Mouse (Mus musculus) fibroblast of lung, adult 2 months (primary cell): ENCODE results near the gene Cdc5l.
"Not testable (repeated sequence)": the region's sequence is repeated elsewhere in the genome, so short reads cannot be mapped to it uniquely, and the experiment has no call there.

ENCODE experiments used
- DNase-seq: peaks from one replicate; pipeline ENCODE4 v3.0.0-alpha.2; 2011; ENCODE audit warnings: low read depth

Cdc5l gene

DNA sequence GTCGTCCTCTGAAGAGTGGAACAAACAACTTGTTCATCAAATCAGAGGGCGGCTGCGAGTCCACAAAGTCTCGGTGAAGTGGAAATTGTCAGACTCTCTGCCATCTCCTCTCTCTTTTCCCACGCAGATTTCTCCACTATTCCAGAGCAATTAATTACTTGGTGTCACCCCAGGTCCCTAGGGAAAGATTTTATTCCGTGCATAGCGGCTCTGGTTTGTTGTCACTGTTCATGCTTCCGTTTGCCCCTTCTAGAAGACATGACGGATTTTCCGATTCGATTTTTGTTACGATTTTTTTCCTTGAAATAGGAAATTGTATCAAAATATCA is 689 bp upstream of the Cdc5l start:
- DNase-seq = no peak

DNA sequence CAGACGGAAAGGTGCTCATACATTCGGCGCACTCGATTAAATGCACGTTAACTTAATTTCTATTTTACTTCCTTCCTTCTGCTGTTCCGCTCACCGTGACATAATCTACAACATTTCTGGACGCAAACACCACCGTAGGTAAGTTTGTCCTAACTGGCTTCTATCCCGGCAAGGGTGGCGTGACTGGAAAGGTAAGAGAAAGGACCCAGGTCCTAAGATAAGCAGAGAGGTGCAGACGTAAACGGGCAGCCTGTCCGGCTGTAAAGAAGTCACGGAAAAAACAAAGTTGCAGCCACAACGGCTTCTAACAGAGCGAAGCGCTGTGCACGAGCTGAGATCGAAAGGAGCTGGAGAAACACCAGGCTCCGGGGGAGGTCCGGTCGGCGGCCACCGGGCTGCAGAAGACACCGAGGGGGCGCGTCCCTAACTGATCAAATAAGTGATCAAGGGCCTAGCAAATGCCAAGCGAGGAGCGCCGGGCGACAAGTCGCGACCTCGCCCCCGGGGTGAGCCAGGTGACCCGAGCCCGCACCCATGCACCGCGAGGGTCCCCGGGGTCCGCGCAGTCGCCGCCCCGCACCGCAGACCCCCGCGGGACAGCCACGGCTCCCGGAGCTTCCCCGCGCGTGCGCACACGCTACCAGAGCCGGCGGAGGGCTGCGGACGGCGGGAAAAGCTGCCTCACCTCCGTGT is 685 bp downstream of the Cdc5l start:
- DNase-seq = no peak

DNA sequence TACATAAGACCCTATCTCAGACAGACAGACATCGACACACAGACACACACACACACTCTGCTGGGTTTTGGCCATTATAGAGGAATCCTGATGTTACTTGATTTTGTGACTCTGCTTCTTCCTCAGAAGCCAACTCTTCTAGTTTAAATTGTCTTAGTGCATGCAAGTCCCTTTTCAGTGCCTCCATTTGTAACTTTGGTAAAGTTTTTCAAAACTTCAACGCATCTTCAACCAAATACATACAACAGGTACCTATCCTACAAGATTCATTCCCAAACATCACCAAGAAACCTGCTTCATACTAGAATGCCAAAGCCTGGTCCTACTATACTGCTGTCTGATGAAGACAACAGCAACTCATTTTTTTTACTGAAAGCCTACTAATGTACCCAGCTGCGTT is 1.5 kb downstream of the Cdc5l start:
- no peak for DNase-seq

DNA sequence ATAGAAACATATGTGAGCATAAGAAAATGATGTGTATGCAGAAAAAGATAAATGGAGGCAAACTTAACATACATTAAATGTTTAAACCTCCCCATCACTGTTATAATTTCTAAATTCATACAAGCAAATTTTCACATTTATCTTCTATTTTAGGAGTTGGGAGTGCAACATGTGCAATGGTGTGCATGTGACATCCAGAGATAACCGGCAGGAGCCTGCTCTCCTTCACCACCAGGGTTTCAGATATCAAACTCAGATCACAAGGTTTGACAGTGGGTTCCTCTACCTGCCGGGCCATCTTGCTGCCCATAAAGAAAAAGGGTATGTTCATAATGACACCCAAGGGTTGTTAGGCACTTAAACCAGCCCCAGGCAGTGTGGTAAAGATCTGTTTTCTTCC is 16.1 kb downstream of the Cdc5l start:
- no peak for DNase-seq

DNA sequence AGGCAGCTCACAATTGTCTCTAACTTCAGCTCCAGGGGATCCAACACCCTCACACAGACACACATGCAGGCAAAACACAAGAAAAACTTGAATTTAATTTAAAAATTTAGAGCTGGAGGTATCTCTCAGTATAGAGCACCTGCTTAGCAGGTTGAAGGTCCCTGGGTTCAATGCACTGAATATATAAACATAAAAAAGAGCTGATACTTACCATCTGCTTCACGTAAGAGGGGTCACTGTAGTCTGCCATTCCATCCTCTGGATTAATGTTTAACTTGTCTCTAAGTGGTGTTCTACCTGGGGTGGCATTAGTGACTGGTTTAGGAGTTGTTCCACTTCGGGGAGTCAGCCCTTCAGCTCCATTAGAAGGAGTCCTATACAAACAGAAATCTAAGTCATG is 21.9 kb downstream of the Cdc5l start:
- not testable (repeated sequence) for DNase-seq

DNA sequence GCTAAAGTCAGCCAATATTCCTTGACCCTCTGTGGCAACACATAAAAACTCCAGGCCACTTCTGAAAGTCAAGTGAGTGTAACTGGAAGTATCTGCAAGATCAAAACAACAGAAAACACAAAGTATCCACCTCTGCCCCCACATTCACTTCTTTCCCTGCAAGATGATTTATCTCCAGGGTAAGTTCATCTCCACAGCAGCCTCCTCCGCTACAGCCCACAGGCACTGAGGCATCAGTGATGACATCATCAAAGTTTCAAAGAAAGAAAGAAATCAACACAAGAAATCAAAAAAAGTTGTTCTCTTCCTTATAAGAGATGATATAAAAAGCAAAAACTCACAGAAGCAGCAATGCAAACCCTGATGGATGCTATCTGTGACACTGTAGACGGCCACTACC is 24.8 kb downstream of the Cdc5l start:
- DNase-seq = no peak

DNA sequence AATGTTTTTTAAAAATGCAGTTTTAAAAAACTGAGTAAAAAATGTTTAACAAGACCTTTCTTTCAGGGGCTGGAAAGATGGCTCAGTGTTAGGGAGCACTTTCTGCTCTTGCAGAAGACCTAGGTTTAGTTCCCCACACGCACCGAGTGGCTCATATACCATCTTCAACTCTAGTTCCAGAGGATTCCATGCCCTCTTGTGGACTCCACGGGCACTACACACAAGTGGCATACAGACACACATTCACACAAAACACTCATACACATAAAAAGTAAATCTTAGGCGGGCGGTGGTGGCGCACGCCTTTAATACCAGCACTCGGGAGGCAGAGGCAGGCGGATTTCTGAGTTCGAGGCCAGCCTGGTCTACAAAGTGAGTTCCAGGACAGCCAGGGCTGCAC is 27.3 kb downstream of the Cdc5l start:
- DNase-seq = no peak

DNA sequence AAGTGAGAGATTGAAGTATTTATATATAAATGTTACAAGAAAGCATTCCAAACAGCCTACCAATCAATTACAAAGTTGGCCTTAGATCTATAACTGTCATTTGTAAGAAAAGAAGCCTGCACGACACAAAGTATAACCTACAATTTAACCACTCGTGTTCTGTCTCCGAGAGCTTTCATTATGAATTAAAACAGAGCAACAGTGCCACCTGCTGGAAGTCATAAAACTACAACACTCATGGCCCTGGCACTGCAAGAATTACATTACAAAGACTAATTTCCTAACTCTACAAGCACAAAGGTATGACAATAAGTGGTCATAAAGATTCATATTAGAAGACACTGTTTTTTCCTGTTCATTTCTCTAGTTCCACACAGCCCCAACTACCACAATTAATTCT is 30.3 kb downstream of the Cdc5l start:
- DNase-seq = peak; percentile 51

DNA sequence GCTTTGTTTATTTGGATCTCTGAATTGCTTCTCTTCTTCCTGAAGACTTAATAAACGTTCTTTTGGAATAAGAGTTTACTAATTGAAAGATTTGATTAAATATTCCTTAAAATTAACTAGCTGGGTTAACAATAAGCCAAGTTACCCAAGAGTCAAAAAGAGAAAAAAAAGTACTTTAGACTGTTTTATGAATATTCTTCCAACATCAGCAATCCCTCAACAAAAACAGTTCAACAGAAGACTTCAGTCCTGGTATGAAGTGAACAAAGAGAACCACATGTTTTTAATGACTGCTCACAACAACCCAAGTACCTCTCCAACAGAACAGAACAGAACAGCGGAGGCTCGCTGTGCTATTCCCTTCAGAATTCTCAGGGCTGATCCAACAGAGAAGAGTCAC is 30.9 kb downstream of the Cdc5l start:
- DNase-seq = no peak

DNA sequence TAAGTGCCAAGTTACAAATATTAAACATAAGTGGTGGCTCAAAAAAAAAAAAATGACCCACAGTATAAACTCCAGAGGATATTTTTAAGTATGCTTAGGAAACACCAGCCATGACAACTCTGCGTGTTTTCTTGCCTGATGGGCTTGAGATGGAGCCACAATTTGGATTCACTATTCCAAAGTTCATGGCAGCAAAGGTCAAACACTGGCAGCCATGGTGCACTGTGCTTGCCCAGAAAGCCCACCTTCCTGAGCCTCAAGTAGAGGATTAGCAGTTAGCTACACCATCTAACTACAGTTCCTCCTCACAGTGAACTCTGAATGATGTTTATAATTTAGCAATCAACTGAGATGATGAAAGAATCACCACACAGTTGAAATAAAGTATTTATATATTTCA is 31.4 kb downstream of the Cdc5l start:
- no peak for DNase-seq

DNA sequence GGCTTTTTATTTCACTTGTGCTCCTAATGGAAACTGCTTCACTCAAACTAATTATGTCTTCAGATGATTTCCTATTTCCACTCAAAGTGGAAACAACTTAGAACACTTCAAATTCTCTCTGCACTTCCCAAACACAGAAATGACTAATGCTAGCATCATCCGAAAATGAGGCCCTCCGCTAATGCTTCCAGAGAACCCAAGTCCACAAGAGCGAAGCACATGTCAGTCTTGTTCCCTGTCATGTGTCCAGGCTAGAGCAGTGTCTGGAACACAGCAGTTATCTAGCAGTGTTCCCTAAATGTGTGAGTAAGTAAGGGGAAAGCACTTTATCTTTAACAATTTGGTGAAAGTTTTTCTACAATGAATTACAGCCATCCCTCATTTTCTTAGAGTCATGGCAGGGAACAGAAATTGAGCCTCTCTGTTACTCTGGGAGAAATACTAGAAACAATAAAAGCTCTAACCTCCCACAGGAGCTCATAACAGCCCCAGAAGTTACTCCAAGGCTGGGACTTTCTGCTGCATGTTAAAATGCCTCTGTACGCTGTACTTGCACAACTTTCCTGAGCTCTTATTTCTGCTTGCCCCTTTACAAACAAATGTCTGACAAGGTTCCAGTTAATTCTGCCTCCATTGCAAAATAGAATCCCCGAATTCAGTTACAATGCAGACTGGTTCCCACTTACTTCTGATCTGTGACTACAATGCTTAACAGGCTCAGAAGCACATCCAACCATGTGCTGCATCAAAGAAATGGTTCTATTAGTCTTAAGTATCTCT is 32.2 kb downstream of the Cdc5l start:
- peak; percentile 40 for DNase-seq

DNA sequence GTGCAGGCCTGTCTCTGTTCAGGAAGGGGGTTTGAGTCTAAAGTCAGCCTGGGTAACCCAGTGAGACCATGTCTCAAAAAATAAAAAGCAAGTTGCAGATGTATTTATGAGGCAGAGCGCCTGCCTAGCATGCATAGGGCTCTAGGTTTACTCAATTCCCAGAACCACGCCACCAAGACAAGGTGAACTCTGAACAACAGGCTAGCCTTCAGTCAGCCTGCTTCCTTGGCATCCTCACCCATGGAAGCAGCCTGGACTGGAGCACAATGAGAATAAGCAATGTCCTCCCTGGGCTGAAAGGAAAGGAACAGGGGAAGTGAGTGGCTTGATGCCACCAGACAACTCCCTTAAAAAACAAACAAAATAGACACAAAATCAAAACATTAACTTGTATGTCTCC is 35.5 kb downstream of the Cdc5l start:
- DNase-seq = no peak

DNA sequence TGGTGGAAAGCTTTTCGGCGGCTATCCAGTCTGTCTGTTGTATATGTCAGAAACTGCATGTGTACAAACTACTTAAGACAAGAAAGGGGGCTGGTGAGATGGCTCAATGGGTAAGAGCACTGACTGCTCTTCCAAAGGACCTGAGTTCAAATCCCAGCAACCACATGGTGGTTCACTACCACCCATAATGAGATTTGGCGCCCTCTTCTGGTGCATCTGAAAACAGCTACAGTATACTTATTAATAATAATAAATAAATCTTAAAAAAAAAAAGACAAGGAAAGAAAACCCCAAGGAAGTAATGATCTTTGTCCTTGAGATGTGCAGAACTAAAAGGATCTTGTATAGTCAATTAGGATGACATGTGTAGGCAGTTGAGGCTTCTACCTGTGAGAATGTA is 36.0 kb downstream of the Cdc5l start:
- DNase-seq = no peak

DNA sequence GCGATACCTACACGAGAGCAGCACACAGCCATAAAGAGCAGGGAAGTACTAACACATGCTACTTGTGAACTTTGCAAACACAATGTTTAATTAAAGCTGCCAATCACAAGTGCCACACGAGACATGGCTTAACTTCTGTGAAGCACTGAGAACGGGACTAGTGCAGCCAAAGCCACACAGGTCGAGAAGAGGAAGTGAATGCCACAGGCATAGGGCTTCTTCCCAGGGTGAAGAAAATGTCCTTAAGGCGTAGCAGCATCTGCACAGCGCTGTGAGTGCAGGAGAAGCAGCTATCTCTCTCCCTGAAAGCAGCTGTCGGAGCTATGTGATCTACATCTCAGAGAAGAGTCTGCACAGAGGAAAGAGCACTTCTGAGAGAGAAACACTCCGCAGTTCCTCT is 38.9 kb downstream of the Cdc5l start:
- no peak for DNase-seq

DNA sequence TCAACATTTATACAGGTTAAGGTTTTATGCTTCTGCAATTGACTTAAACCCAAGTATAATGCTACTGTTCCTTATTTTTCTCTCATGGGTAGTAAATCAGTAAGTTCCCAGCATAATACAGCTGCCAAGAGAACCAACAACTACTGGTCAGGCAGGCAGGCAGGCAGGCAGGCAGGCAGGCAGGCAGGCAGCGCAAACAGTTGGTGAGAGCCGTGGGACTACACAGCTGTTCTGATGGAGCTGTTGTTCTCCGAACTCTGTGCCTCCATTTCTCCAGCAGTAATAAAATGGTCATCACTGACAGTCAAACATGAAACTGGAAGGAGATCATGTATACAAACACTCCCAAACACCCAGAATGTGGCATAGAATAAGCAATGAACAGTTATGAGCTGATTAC is 39.8 kb downstream of the Cdc5l start:
- no peak for DNase-seq

DNA sequence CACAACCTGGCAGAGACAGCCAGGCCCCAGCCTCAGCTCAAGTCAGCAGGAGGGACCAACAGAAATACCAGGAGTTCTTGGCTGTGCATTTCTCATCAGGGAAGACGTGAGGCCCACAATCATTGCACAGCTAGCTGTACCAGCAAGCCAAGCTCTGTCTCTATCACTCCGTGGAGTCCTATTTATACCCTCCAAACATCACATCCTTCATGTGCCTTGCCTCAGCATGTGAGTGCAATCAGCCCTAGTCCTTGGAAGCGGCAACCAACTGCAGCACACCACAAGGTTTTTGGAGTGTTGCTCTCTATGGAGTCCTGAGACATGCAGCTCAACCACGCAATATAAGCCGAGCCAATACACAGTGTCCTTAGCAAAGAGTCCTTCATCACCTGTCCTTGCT is 43.6 kb downstream of the Cdc5l start:
- no peak for DNase-seq

DNA sequence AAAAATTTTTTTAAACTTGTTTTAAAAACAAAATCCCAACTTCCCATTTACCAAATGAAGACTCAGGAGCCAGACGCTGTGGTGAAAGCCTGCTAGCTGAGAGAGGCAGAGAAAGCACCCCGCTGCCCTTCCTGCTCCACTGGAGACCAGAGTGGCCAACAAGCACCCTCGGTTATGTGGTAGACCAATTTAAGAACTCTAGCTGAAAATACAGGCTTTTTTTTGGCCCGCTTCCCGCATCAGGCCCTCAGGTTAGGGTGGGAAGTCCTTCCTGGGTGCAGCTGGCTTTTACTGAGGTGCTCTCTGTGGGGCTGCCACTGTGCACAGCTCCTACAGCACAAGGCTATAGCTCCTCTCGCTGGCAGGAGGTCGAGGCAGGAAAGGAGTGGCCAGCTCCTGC is 46.6 kb downstream of the Cdc5l start:
- DNase-seq = no peak

DNA sequence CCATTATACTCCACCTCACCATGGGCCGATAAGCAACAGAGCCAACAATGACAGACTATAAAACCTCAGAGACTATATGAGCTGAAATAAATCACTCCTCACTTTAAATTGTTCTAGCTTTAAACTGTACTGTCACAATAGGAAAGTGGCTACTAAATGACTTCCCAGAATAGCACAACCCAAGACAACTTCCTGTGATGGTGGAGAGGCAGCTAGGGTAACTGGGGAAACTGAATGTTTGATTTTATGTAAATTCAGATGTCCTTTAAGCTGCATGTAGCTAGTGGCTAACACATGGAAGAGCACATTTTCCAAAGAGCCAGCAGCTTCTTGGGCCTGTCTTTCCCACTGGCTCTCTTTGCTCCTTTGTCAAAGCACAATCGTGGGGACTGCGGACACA is 50.2 kb downstream of the Cdc5l start:
- DNase-seq = no peak

DNA sequence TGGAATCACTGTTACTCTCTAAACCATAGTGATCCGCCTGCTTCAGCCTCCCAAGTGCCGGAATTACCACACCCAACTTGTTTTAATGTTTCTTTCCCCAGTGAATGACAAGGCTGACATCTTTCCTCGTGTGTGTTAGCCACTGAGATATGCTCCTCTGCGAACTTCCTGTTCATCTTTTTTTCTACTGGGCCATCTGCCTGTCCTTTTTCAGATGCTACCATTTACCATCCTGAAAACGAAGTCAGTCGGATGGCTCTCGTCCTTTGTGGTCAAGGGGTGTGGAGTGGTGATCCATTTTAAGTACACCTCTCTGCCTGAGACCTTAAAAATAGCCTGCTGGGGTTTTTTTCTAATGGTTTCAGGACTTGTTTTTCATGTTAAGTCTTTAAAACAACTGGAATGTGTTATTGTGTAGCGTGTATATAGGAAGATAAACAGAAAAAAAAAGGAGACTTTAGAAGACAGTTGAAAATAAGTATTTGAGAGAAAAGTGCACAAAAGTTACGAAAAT is 54.2 kb downstream of the Cdc5l start:
- DNase-seq = no peak

DNA sequence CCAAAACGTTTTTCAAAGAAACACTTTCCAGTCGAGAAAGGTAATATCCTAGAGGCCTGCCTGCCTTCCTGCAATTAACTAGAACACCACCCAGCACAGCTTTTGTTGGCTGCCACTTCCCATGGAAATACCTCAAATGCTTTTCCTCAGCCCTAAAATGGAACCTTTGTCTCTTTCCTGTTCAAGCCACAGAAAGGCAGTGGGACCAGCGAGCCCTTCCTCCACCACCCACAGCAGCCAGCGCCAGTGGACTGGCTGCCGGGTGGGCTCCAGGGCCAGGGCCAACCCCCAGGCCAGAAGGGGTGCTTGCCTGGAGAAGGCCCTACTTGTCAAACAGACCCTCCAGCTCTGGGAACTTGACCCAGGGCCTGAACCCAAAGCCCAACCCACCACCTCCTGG is 56.2 kb downstream of the Cdc5l start:
- DNase-seq = peak; percentile 36

DNA sequence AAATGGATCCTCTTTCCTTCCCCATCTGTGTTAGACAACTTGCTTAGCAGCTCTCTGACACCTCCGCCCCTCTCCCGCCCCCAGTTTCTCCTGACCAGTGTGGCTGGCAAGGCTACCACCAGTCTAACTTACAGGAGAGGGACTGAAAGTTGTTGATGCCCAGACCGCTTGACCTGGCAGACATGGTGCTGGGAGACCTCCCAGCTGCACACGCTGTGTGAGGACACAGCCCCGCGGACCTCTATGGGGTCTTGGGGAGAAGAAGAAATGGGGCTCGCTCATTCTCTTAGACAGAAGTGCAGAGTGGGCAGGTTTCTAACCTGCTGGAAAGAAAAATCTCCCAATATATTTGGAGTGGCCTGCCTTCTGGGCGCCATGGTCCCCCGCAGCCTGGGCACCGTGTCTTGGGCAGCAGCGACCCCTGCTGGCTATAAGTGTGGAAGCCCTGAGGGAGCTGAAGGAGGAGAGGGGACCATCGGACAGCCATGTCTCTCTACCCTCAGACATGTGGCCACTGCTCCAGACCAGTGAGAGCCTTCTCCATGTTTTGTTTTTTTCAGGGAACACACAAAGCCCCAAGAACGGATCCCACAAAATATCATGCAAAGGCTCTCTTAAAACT is 59.4 kb downstream of the Cdc5l start:
- no peak for DNase-seq

DNA sequence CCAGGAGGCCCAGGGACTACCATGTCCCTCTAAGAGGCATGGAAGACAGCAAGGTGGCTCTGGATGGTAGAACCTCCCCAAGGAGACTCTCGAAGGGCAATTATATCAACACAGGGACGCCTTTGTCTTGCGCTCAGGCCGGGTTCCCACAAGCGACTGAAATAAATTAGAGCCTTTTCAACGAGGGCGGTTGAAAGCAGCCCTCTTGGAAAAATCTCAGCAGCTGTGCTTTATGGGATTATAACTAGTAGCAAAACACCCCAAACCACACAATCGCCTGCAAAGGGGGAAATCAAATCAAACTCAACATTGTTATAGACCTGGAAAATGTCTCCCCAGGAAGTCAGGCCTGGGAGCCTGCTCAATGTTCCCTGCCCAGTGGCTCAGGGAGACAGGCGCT is 62.5 kb downstream of the Cdc5l start:
- DNase-seq = no peak

DNA sequence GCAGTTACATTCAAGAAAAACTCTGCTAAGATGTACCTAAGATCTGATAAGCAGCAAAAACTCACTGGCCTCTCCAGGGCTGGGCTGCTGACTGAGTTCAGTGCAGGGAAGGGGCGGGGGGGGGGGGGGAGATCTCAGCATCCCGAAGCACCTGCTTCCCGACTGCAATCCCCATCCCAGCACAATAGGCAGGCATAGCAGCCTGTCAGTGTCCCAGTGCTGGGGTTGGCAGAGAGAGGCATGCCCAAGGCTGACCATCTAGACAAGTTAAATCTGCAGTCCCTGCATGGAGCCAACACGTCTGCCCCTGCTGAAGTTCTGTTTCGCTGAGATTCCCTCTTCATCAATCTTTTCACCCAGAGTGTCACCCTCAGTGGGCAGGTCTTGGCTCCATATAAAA is 63.0 kb downstream of the Cdc5l start:
- no peak for DNase-seq
